19 mouse cellular contexts compared by ENCODE assay signal in the genomic region with DNA sequence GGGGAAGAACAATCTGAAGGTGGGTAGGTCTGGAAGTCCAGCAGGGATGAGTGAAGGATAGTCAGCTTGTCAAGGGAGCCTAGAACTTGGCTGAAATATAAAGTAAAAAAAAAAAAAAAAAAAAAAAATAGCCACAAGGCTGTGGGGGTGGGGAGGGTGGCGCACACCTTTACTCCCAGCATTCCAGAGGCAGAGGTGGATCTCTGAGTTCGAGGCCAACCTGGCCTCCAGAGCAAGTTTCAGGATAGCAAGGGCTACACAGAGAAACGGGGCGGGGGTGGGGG. TPM values are rescaled to one million over a fixed set of nuclear protein-coding genes. Genes with fewer than 3 reads are reported as not detected.
DNase-seq lines count a peak whose midpoint lies in the region; ATAC-seq and TF ChIP-seq lines count a peak whose summit lies in the region.
"Had no signal": no experiment of that assay in that cellular context is flagged by ENCODE, and none has a peak within 500 bp of the region (broad histone marks: within the 10 kb centered on the region; RNA-seq: fewer than 3 reads in every experiment).

No protein-coding gene starts in this region.

- H3K27ac ChIP-seq in embryonic facial prominence, embryonic 13.5 days: no peak overlapping the region
- H3K27ac ChIP-seq in embryonic facial prominence, embryonic 10.5 days (replicated peaks): no peak overlapping the region
- H3K27ac ChIP-seq in hindbrain, embryonic 13.5 days: no peak overlapping the region
- H3K27ac ChIP-seq in hindbrain, postnatal 0 days: no peak overlapping the region
- H3K27ac ChIP-seq in testis, adult 2 months (ENCODE audit: control insufficient read depth, insufficient read depth, low read depth, low read length): no peak overlapping the region
- H3K27ac ChIP-seq in neural tube, embryonic 15.5 days (replicated peaks): no peak overlapping the region

- peak overlapping the region; percentile 11; the same call in 1 of the 2 replicates for H3K4me2 ChIP-seq in embryonic facial prominence, embryonic 13.5 days
- H3K4me2 ChIP-seq in hindbrain, embryonic 13.5 days: peak overlapping the region; percentile 29
- H3K4me2 ChIP-seq in hindbrain, postnatal 0 days (ENCODE audit: low read depth, low read length): no peak overlapping the region
- peak overlapping the region; percentile 36 for H3K4me2 ChIP-seq in neural tube, embryonic 15.5 days

- no peak overlapping the region for H3K9ac ChIP-seq in embryonic facial prominence, embryonic 13.5 days
- H3K9ac ChIP-seq in hindbrain, embryonic 13.5 days: no peak overlapping the region
- no peak overlapping the region for H3K9ac ChIP-seq in hindbrain, postnatal 0 days (replicated peaks; ENCODE audit: low read length)
- H3K9ac ChIP-seq in neural tube, embryonic 15.5 days (replicated peaks): no peak overlapping the region

- 58% methylated on average over 2 of the region's 4 CpGs for WGBS in embryonic facial prominence, embryonic 13.5 days
- 52% methylated on average over 4 of the region's 4 CpGs for WGBS in embryonic facial prominence, embryonic 10.5 days
- 100% methylated on average over 1 of the region's 4 CpGs for WGBS in hindbrain, embryonic 13.5 days
- 93% methylated on average over 2 of the region's 4 CpGs for WGBS in hindbrain, postnatal 0 days
- 85% methylated on average over 4 of the region's 4 CpGs for WGBS in neural tube, embryonic 15.5 days

- no peak overlapping the region for H3K4me3 ChIP-seq in embryonic facial prominence, embryonic 13.5 days
- H3K4me3 ChIP-seq in embryonic facial prominence, embryonic 10.5 days: no peak overlapping the region; the same call in 1 of the 2 replicates
- no peak overlapping the region for H3K4me3 ChIP-seq in hindbrain, embryonic 13.5 days
- no peak overlapping the region for H3K4me3 ChIP-seq in hindbrain, postnatal 0 days (ENCODE audit: low read length)
- peak overlapping the region; percentile 17 for H3K4me3 ChIP-seq in testis, adult 2 months (ENCODE audit: control insufficient read depth, low read depth, low read length)
- H3K4me3 ChIP-seq in neural tube, embryonic 15.5 days (replicated peaks): no peak overlapping the region

- DNase-seq in embryonic facial prominence, embryonic 10.5 days (ENCODE audit: low spot score): no peak
- DNase-seq in hindbrain, postnatal 0 days (ENCODE audit: low spot score): no peak
- DNase-seq in testis, postnatal 10 days (ENCODE audit: low spot score): no peak
- DNase-seq in spleen, postnatal 10 days (ENCODE audit: low spot score in 2 of 2): no peak
- DNase-seq: cerebellum, postnatal 10 days; heart, adult 11 months; spleen, adult 18-20 months had no signal

- H3K4me1 ChIP-seq in embryonic facial prominence, embryonic 13.5 days: peaks cover 25% of the 10 kb centered on the region
- peaks cover 64% of the 10 kb centered on the region for H3K4me1 ChIP-seq in embryonic facial prominence, embryonic 10.5 days
- peaks cover 25% of the 10 kb centered on the region for H3K4me1 ChIP-seq in hindbrain, embryonic 13.5 days (replicated peaks)
- H3K4me1 ChIP-seq in hindbrain, postnatal 0 days (ENCODE audit: insufficient read depth, low read length): peaks cover 5% of the 10 kb centered on the region; the same call in 1 of the 2 replicates
- H3K4me1 ChIP-seq in testis, adult 2 months (ENCODE audit: control insufficient read depth, insufficient read depth, low read length): peaks cover 8% of the 10 kb centered on the region
- H3K4me1 ChIP-seq in neural tube, embryonic 15.5 days: peaks cover 17% of the 10 kb centered on the region

- ATAC-seq in embryonic facial prominence, embryonic 13.5 days (ENCODE audit: insufficient number of reproducible peaks, insufficient read depth, low FRiP score, low TSS enrichment, low read depth): no peak
- ATAC-seq in hindbrain, embryonic 13.5 days (ENCODE audit: low FRiP score): no peak
- no peak for ATAC-seq in hindbrain, postnatal 0 days
- ATAC-seq in neural tube, embryonic 15.5 days (ENCODE audit: low FRiP score): no peak
- ATAC-seq: intestine, postnatal 0 days; lung, postnatal 0 days had no signal

- TF ChIP-seq CTCF in hindbrain, postnatal 0 days (IDR thresholded peaks at IDR 0.05; ENCODE audit: low read depth): no peak
- TF ChIP-seq CTCF in testis, adult 2 months (IDR thresholded peaks at IDR 0.05; ENCODE audit: control insufficient read depth, insufficient read depth, insufficient replicate concordance, low read depth, low read length): no peak

- peaks cover 2% of the 10 kb centered on the region for H3K27me3 ChIP-seq in embryonic facial prominence, embryonic 13.5 days
- peaks cover 20% of the 10 kb centered on the region for H3K27me3 ChIP-seq in embryonic facial prominence, embryonic 10.5 days (replicated peaks; ENCODE audit: low read depth, poor library complexity, severe bottlenecking)
- H3K27me3 ChIP-seq in hindbrain, embryonic 13.5 days: no peaks in the 10 kb centered on the region
- no peaks in the 10 kb centered on the region for H3K27me3 ChIP-seq in hindbrain, postnatal 0 days (ENCODE audit: insufficient read depth, low read length)
- no peaks in the 10 kb centered on the region for H3K27me3 ChIP-seq in testis, adult 2 months (ENCODE audit: control insufficient read depth, insufficient read depth, low read length)
- no peaks in the 10 kb centered on the region for H3K27me3 ChIP-seq in neural tube, embryonic 15.5 days (replicated peaks)

- TF ChIP-seq POLR2A in testis, adult 2 months (IDR thresholded peaks at IDR 0.05; ENCODE audit: control insufficient read depth, low read depth, low read length): no peak

- no peaks in the 10 kb centered on the region for H3K9me3 ChIP-seq in embryonic facial prominence, embryonic 13.5 days
- H3K9me3 ChIP-seq in embryonic facial prominence, embryonic 10.5 days: no peaks in the 10 kb centered on the region
- no peaks in the 10 kb centered on the region for H3K9me3 ChIP-seq in hindbrain, embryonic 13.5 days
- no peaks in the 10 kb centered on the region for H3K9me3 ChIP-seq in hindbrain, postnatal 0 days (ENCODE audit: low read length)
- no peaks in the 10 kb centered on the region for H3K9me3 ChIP-seq in neural tube, embryonic 15.5 days (replicated peaks)

- no peaks in the 10 kb centered on the region for H3K36me3 ChIP-seq in embryonic facial prominence, embryonic 13.5 days
- H3K36me3 ChIP-seq in embryonic facial prominence, embryonic 10.5 days (replicated peaks): no peaks in the 10 kb centered on the region
- H3K36me3 ChIP-seq in hindbrain, embryonic 13.5 days: no peaks in the 10 kb centered on the region
- H3K36me3 ChIP-seq in hindbrain, postnatal 0 days (ENCODE audit: insufficient read depth, low read length): no peaks in the 10 kb centered on the region
- no peaks in the 10 kb centered on the region for H3K36me3 ChIP-seq in testis, adult 2 months (ENCODE audit: control insufficient read depth, insufficient read depth, low read length)
- no peaks in the 10 kb centered on the region for H3K36me3 ChIP-seq in neural tube, embryonic 15.5 days

RNA-seq across cellular contexts. Expression of a gene that starts 5.3 kb away (rescaled TPM):
- not detected in 2 replicates for polyA plus RNA-seq in embryonic facial prominence, embryonic 13.5 days (2015; fragmentation: Nextera tagmentation; extraction: Ambion mirVana)
- not detected in 2 replicates for polyA plus RNA-seq in embryonic facial prominence, embryonic 10.5 days (2016; fragmentation: Nextera tagmentation; extraction: Ambion mirVana)
- not detected in 2 replicates for polyA plus RNA-seq in hindbrain, embryonic 13.5 days (2015; fragmentation: Nextera tagmentation; extraction: Ambion mirVana)
- not detected in 2 replicates for total RNA-seq in hindbrain, postnatal 0 days (2014; rRNA removed)
- polyA plus RNA-seq in hindbrain, postnatal 0 days (2015; fragmentation: Nextera tagmentation; extraction: Ambion mirVana): not detected in 2 replicates
- not detected in 2 replicates for polyA plus RNA-seq in testis, adult 2 months (2012; rRNA removed)
- polyA plus RNA-seq in neural tube, embryonic 15.5 days (2015; fragmentation: Nextera tagmentation; extraction: Ambion mirVana): not detected in 2 replicates
- total RNA-seq: left cerebral cortex, postnatal 14 days; monocyte, adult 5-6 weeks had no signal
- polyA plus RNA-seq: activated CD4-positive, CD25-positive, alpha-beta regulatory T cell, adult 4 months; brain, embryonic 14.5 days; embryonic facial prominence, embryonic 14.5 days; intestine, postnatal 0 days; lung, postnatal 0 days; thymus, postnatal 0 days had no signal

RNA-seq across cellular contexts. Expression of a gene that starts 25.7 kb away (rescaled TPM):
- polyA plus RNA-seq in embryonic facial prominence, embryonic 13.5 days (2015; fragmentation: Nextera tagmentation; extraction: Ambion mirVana): 51.6 and 54.5 TPM in 2 replicates
- polyA plus RNA-seq in embryonic facial prominence, embryonic 10.5 days (2016; fragmentation: Nextera tagmentation; extraction: Ambion mirVana): 55.0 and 57.2 TPM in 2 replicates
- 29.9 and 32.5 TPM in 2 replicates for polyA plus RNA-seq in hindbrain, embryonic 13.5 days (2015; fragmentation: Nextera tagmentation; extraction: Ambion mirVana)
- 21.7 and 29.6 TPM in 2 replicates for total RNA-seq in hindbrain, postnatal 0 days (2014; rRNA removed)
- polyA plus RNA-seq in hindbrain, postnatal 0 days (2015; fragmentation: Nextera tagmentation; extraction: Ambion mirVana): 31.1 and 33.2 TPM in 2 replicates
- 20.7 and 26.4 TPM in 2 replicates for polyA plus RNA-seq in testis, adult 2 months (2012; rRNA removed)
- 30.0 and 35.1 TPM in 2 replicates for polyA plus RNA-seq in neural tube, embryonic 15.5 days (2015; fragmentation: Nextera tagmentation; extraction: Ambion mirVana)

RNA-seq across cellular contexts. Expression of a gene that starts 26.6 kb away (rescaled TPM):
- 23.9 and 26.7 TPM in 2 replicates for polyA plus RNA-seq in embryonic facial prominence, embryonic 13.5 days (2015; fragmentation: Nextera tagmentation; extraction: Ambion mirVana)
- polyA plus RNA-seq in embryonic facial prominence, embryonic 10.5 days (2016; fragmentation: Nextera tagmentation; extraction: Ambion mirVana): 23.5 and 28.4 TPM in 2 replicates
- 18.1 and 20.1 TPM in 2 replicates for polyA plus RNA-seq in hindbrain, embryonic 13.5 days (2015; fragmentation: Nextera tagmentation; extraction: Ambion mirVana)
- total RNA-seq in hindbrain, postnatal 0 days (2014; rRNA removed): 43.3 and 50.4 TPM in 2 replicates
- 15.1 and 15.9 TPM in 2 replicates for polyA plus RNA-seq in hindbrain, postnatal 0 days (2015; fragmentation: Nextera tagmentation; extraction: Ambion mirVana)
- 90.1 and 92.2 TPM in 2 replicates for polyA plus RNA-seq in testis, adult 2 months (2012; rRNA removed)
- 18.6 and 20.6 TPM in 2 replicates for polyA plus RNA-seq in neural tube, embryonic 15.5 days (2015; fragmentation: Nextera tagmentation; extraction: Ambion mirVana)
